Mouse (Mus musculus): Measurements from ENCODE around the gene Ubap1l. TPM values are rescaled to one million over a fixed set of nuclear protein-coding genes. Genes with fewer than 3 reads are reported as not detected.

The Ubap1l gene
- 0.43 and 0.84 TPM in 2 replicates for polyA plus RNA-seq (2012; ENCODE audit: low replicate concordance)

GRCm38 (mm10) chr9:65360641-65361448, at the start of gene Ubap1l:
Ubap1l (plus strand) TSS chr9:65361041.

GRCm38 (mm10) chr9:65345854-65346475, 14.9 kb upstream of the Ubap1l start, which contains the start of gene Pdcd7:
Pdcd7 (plus strand) TSS chr9:65346104.

GRCm38 (mm10) chr9:65391613-65391964, 30.7 kb downstream of the Ubap1l start, which contains the start of gene Kbtbd13:
Kbtbd13 (minus strand) TSS chr9:65391652.

GRCm38 (mm10) chr9:65398279-65398678, 37.4 kb downstream of the Ubap1l start, which contains the start of gene Rasl12:
Rasl12 (plus strand) TSS chr9:65398506.

GRCm38 (mm10) chr9:65422760-65423501, 62.1 kb downstream of the Ubap1l start, which contains the start of gene Slc51b:
Slc51b (minus strand) TSS chr9:65422955.

Other genes starting within 250 kb of the Ubap1l start
- 0.03 and 0.10 TPM in 2 replicates for gene Igdcc3, start 219.9 kb upstream of the Ubap1l start, polyA plus RNA-seq (2012; ENCODE audit: low replicate concordance)
- gene Parp16, start 165.7 kb upstream of the Ubap1l start, polyA plus RNA-seq (2012; ENCODE audit: low replicate concordance) = 4.7 and 16.1 TPM in 2 replicates
- 0.04 TPM in 2 replicates for gene Cilp, start 95.9 kb upstream of the Ubap1l start, polyA plus RNA-seq (2012; ENCODE audit: low replicate concordance)
- 8.0 and 13.0 TPM in 2 replicates for gene Clpx, start 66.8 kb upstream of the Ubap1l start, polyA plus RNA-seq (2012; ENCODE audit: low replicate concordance)
- gene Pdcd7, start 14.9 kb upstream of the Ubap1l start, polyA plus RNA-seq (2012; ENCODE audit: low replicate concordance) = 19.0 and 54.3 TPM in 2 replicates
- gene Kbtbd13, start 30.6 kb downstream of the Ubap1l start, polyA plus RNA-seq (2012; ENCODE audit: low replicate concordance) = 0.03 TPM in 1 of 2 replicates, not detected in the other
- gene Rasl12, start 37.5 kb downstream of the Ubap1l start, polyA plus RNA-seq (2012; ENCODE audit: low replicate concordance) = 1.4 and 1.5 TPM in 2 replicates
- not detected in 2 replicates for gene Slc51b, start 61.9 kb downstream of the Ubap1l start, polyA plus RNA-seq (2012; ENCODE audit: low replicate concordance)
- gene Mtfmt, start 74.7 kb downstream of the Ubap1l start, polyA plus RNA-seq (2012; ENCODE audit: low replicate concordance) = 11.1 and 17.8 TPM in 2 replicates
- gene Spg21, start 99.9 kb downstream of the Ubap1l start, polyA plus RNA-seq (2012; ENCODE audit: low replicate concordance) = 40.1 and 57.2 TPM in 2 replicates
- gene Ankdd1a, start 159.2 kb downstream of the Ubap1l start, polyA plus RNA-seq (2012; ENCODE audit: low replicate concordance) = not detected in 2 replicates
- 44.8 and 116 TPM in 2 replicates for gene Plekho2, start 219.0 kb downstream of the Ubap1l start, polyA plus RNA-seq (2012; ENCODE audit: low replicate concordance)
- 3.5 and 3.7 TPM in 2 replicates for gene Pif1, start 226.1 kb downstream of the Ubap1l start, polyA plus RNA-seq (2012; ENCODE audit: low replicate concordance)